Mouse (Mus musculus): Measurements from ENCODE around the gene Efna4. TPM values are rescaled to one million over a fixed set of nuclear protein-coding genes. Genes with fewer than 3 reads are reported as not detected.
A peak's percentile ranks its signal among the peaks of the same experiment; 100 is the strongest.

Gene Efna4
- polyA plus RNA-seq, 1 experiment from 2014 or later, result 0.24 TPM

DNA sequence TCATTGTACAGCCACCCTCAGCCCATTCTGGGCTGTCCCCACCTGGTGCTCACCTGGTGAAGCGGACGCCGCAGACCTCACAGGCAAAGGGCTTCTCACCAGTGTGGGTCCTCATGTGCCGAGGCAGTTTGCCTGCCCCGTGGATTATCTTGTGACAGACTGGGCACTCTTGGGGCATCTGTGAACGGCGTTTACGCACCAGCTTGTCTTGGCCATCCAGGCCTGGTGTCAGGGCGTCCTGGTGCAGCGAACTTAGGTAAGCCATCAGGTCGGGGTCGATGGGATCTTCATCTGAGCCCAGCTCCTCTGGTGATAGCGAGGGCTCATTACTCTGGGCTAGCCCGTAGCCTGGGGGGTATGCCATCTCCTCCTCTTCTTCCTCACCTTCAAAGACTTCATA lies 42.5 kb upstream of the Efna4 start:
- Histone ChIP-seq H3K36me3 (replicated peaks) (peaks cover 21% of the 10 kb centered on the region), H3K9ac (no peak overlapping the region), H3K4me2 (no peak overlapping the region), H3K4me1 (replicated peaks) (peaks cover 21% of the 10 kb centered on the region), H3K27ac (replicated peaks) (no peak overlapping the region), H3K9me3 (replicated peaks) (no peaks in the 10 kb centered on the region), H3K4me3 (replicated peaks) (no peak overlapping the region), H3K27me3 (no peaks in the 10 kb centered on the region)
- WGBS (ENCODE audit: insufficient replicate concordance), result 82% methylated on average over 14 of the region's 14 CpGs
- ATAC-seq (ENCODE audit: insufficient read depth), result no peak

DNA sequence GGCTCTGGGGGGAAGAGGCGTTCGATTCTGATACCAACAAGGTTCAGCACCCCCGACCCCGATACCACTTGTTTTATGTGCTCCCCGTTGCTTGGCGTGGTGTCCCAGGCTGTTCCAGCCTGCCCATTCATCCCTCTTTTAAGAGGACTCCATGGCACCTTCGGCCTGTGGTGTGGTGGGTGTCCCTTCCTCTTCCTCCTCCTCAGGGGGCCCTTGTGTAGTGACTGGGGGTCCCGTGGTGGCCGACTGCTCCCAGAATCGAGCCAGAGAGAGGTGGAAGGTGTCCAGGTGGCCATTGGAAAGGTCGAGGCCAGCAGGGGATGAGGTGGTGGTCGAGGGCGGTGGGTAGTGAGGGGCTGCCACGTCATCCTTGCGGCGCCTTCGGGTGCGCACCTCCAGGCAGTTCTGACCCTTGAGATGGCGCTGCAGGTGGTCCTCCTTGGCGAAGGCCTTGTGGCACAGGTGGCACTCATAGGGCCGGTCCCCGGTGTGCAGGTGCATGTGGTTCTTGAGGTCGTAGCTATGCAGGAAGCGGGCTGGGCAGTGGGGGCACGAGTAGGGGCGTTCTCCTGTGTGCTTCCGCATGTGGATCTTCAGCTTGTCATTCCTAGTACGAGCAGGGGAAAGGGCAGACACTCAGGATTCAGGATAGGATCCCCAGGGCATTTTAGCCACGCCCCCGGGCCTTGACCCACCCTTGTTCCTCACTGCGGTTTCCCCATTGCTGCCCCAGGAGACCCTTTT lies 41.7 kb upstream of the Efna4 start:
- H3K9ac ChIP-seq, result no peak overlapping the region
- H3K9me3 ChIP-seq (replicated peaks), result no peaks in the 10 kb centered on the region
- peaks cover 21% of the 10 kb centered on the region for H3K4me1 ChIP-seq (replicated peaks)
- H3K27me3 ChIP-seq, result no peaks in the 10 kb centered on the region
- H3K4me2 ChIP-seq, result no peak overlapping the region
- no peak for ATAC-seq (ENCODE audit: insufficient read depth)
- peaks cover 21% of the 10 kb centered on the region for H3K36me3 ChIP-seq (replicated peaks)
- no peak overlapping the region for H3K27ac ChIP-seq (replicated peaks)
- no peak overlapping the region for H3K4me3 ChIP-seq (replicated peaks)
- 70% methylated on average over 31 of the region's 31 CpGs for WGBS (ENCODE audit: insufficient replicate concordance)

DNA sequence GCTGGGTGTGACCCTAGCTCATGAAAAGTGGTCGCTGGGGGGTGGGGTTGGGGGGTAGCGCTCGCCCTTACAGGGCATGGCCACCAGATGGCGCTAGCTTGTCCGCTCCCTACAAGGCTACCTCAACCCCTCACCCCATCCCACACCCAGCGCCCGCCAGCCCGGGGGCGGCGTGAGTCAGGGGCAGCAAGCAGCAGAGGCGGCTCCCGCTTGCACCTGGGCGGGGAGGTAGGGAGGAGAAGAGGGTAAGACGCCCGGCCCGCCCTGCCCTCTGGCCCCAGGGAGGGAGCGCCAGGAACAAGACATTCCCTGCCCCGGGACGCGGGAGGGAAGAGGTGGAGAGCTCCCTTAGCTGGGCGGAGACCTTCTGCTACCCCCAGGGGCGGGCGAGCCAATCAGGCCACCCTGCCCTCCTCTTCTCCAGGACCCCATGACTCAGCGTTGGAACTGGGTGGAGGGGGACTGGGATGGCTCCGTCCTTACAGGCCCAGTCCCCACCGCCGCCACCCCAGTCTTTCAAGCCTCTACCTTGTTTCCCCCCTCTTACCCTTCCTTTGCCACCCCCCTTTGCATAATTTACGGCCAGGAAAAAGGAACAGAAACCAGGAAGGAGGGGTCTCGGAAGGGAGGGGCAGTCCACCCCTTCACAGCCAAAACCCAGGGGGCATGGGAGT lies 40.7 kb upstream of the Efna4 start:
- ATAC-seq (ENCODE audit: insufficient read depth), result peak; percentile 58
- H3K36me3 ChIP-seq (replicated peaks), result peaks cover 21% of the 10 kb centered on the region
- 5% methylated on average over 29 of the region's 29 CpGs for WGBS (ENCODE audit: insufficient replicate concordance)
- H3K27ac ChIP-seq (replicated peaks), result peak overlapping the region; percentile 24; the same call in 1 of the 2 replicates
- peak overlapping the region; percentile 70 for H3K4me2 ChIP-seq
- no peaks in the 10 kb centered on the region for H3K9me3 ChIP-seq (replicated peaks)
- peak overlapping the region; percentile 44 for H3K4me3 ChIP-seq (replicated peaks)
- peaks cover 26% of the 10 kb centered on the region for H3K4me1 ChIP-seq (replicated peaks)
- peak overlapping the region; percentile 39; the same call in 1 of the 2 replicates for H3K9ac ChIP-seq
- no peaks in the 10 kb centered on the region for H3K27me3 ChIP-seq

DNA sequence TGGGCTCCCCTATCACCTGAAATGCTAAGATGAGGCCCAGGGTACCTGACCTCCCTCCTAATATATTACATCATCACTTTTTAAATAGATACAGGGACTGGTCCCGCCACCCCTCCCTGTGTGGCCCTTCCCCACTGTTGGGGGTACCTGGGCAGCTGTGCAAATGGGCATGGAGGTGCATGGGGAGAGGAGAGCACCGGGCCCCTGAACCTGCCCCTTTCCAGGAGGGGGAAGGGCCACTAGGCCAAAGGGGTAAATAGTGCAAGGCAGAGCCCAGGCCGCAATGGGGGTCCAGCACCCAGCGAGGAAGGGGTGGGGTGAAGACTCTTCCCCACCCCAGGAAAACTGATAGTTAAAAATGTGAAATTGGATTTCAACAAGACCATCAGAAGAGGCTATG lies 40.0 kb upstream of the Efna4 start:
- no peak overlapping the region for H3K27ac ChIP-seq (replicated peaks)
- no peak overlapping the region for H3K4me3 ChIP-seq (replicated peaks)
- no peaks in the 10 kb centered on the region for H3K9me3 ChIP-seq (replicated peaks)
- H3K4me1 ChIP-seq (replicated peaks), result peaks cover 26% of the 10 kb centered on the region
- H3K4me2 ChIP-seq, result no peak overlapping the region
- no peaks in the 10 kb centered on the region for H3K27me3 ChIP-seq
- peaks cover 21% of the 10 kb centered on the region for H3K36me3 ChIP-seq (replicated peaks)
- no peak overlapping the region for H3K9ac ChIP-seq
- 73% methylated on average over 4 of the region's 4 CpGs for WGBS (ENCODE audit: insufficient replicate concordance)
- ATAC-seq (ENCODE audit: insufficient read depth), result no peak

DNA sequence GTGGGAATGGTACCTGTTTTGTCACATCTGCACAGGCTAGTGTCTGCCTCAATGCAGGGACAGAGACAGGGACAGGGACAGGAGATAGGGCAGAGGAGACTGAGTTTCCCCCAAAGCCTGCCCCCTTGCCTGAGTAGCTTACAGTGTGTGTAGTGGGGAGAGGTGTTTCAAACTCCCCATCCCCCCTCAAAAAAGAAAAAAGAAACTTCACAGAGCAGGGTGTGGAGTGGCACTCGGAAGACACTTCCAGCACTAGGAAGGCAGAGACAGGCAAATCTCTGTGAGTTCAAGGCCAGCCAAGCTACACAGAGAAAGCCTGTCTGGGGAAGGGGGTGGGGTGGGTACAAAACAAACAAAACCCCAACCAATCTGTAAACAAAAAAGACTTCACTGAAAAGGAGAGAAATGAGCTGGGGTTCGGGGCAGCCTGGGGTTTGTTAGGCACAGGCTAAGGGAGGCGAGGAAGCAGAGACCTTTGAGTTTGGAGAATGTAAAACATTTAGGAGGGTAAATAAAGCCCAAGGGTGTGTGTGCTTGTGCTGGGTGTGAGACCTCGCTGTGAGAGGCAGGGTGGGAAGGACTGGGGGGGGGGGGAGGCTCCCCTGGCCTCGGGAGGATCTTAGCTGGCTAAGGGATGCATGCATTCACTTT lies 35.9 kb upstream of the Efna4 start:
- no peak overlapping the region for H3K4me3 ChIP-seq (replicated peaks)
- ATAC-seq (ENCODE audit: insufficient read depth), result no peak
- no peak overlapping the region for H3K27ac ChIP-seq (replicated peaks)
- 0 out of 2 replicates have a peak, but pooled peaks cover 4% of the 10 kb centered on the region for H3K36me3 ChIP-seq (replicated peaks)
- H3K9me3 ChIP-seq (replicated peaks), result no peaks in the 10 kb centered on the region
- H3K4me1 ChIP-seq (replicated peaks), result peaks cover 23% of the 10 kb centered on the region
- no peaks in the 10 kb centered on the region for H3K27me3 ChIP-seq
- H3K9ac ChIP-seq, result no peak overlapping the region
- WGBS (ENCODE audit: insufficient replicate concordance), result 33% methylated on average over 5 of the region's 5 CpGs
- H3K4me2 ChIP-seq, result no peak overlapping the region

DNA sequence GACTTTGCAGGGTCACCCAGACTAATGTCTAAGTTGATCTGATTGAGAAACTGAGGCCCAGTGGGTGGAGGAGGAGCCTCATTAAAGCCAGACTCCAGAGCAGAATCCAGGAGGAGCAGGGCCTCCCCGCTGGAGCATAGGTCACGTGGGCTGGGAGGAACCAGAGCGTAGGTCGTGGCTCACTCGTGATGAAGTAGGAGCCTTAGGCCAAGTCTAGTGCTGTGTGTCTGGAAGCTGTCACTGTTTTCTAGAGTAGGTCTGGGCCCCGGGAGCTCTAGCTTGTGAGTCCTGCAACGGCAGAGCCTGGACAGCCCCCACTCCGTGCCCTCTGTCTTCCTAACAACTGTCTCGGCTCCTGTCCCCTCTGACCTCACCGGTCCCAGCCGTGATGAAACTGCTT lies 29.5 kb upstream of the Efna4 start:
- H3K9ac ChIP-seq, result no peak overlapping the region
- H3K9me3 ChIP-seq (replicated peaks), result no peaks in the 10 kb centered on the region
- WGBS (ENCODE audit: insufficient replicate concordance), result 59% methylated on average over 11 of the region's 11 CpGs
- no peaks in the 10 kb centered on the region for H3K4me1 ChIP-seq (replicated peaks)
- no peak overlapping the region for H3K27ac ChIP-seq (replicated peaks)
- peaks cover 5% of the 10 kb centered on the region for H3K27me3 ChIP-seq
- H3K36me3 ChIP-seq (replicated peaks), result no peaks in the 10 kb centered on the region
- no peak overlapping the region for H3K4me2 ChIP-seq
- no peak overlapping the region for H3K4me3 ChIP-seq (replicated peaks)
- ATAC-seq (ENCODE audit: insufficient read depth), result no peak

DNA sequence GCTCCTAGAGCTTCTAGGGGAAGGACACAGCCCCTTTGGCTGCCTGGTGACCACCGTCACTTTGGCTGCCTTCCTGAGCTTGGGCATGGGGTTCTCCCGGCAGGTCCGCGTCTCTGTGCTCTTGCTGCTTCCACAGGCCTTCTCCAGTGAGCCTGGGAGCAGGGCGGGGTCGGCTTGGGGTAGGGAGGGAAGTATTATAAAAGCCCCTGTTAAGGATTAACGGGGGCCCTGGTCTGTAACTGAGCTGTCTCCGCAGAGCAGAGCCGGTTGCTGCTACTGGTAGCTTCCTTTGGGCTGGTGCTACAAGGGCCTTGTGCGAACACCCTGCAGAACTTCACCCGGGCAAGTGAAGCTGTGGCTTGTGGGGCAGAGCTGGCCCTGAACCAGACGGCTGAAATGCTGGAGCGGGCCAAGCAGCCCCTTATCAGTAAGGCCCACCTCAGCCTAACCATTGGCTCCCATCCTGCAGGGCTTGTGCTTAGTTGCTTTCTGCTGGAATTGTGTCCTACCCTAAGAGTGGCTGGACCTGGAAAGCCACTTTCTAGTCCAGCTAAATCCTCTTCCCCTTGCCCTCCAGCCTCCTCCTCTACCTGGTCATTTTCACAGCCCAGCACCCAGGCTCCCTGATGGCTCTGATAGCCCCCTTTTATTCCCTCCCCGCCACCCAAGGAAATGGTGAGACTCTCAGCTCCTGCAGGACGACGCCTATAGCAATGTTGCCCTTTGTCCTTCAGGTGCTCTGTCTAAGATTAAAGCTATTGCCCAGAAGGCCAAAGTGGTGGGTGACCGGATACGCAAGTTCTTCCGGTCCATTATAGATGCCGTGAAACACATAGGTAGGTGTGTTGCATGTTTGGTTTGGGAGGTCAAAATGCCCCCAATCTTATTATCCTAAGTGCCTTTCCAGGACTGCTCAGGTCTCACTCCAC lies 27.9 kb upstream of the Efna4 start:
- H3K27ac ChIP-seq (replicated peaks), result no peak overlapping the region
- 58% methylated on average over 20 of the region's 20 CpGs for WGBS (ENCODE audit: insufficient replicate concordance)
- no peaks in the 10 kb centered on the region for H3K9me3 ChIP-seq (replicated peaks)
- H3K4me3 ChIP-seq (replicated peaks), result no peak overlapping the region
- H3K27me3 ChIP-seq, result peaks cover 5% of the 10 kb centered on the region
- H3K4me2 ChIP-seq, result no peak overlapping the region
- ATAC-seq (ENCODE audit: insufficient read depth), result no peak
- H3K36me3 ChIP-seq (replicated peaks), result no peaks in the 10 kb centered on the region
- no peaks in the 10 kb centered on the region for H3K4me1 ChIP-seq (replicated peaks)
- H3K9ac ChIP-seq, result no peak overlapping the region

DNA sequence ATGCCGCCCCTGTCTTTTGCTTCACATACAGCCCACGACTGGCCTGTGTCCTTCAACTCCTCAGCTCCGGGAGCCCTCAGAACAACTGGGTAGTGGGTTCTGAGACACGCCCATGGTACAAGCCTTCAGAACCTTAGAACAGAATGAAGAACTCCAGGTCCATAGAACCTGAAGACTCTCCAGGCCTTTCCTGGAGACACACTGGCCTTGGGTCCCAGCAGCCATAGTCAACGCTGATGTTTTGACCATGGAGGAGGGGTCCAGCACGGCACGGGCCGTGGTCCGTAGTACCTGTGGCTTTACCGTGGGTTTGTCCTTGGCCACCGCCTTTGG lies 27.3 kb upstream of the Efna4 start, which contains the start of gene Dcst1:
Gene Dcst1, minus strand, starts transcription at position 101 of the 333 bp plus-strand sequence.
- H3K9me3 ChIP-seq (replicated peaks), result no peaks in the 10 kb centered on the region
- ATAC-seq (ENCODE audit: insufficient read depth), result no peak
- no peaks in the 10 kb centered on the region for H3K36me3 ChIP-seq (replicated peaks)
- peaks cover 5% of the 10 kb centered on the region for H3K27me3 ChIP-seq
- no peaks in the 10 kb centered on the region for H3K4me1 ChIP-seq (replicated peaks)
- no peak within 1 kb of the TSS for H3K4me2 ChIP-seq
- WGBS (ENCODE audit: insufficient replicate concordance), result 77% methylated on average over 11 of the region's 11 CpGs
- no peak within 1 kb of the TSS for H3K9ac ChIP-seq
- no peak within 1 kb of the TSS for H3K4me3 ChIP-seq (replicated peaks)
- H3K27ac ChIP-seq (replicated peaks), result no peak within 1 kb of the TSS

DNA sequence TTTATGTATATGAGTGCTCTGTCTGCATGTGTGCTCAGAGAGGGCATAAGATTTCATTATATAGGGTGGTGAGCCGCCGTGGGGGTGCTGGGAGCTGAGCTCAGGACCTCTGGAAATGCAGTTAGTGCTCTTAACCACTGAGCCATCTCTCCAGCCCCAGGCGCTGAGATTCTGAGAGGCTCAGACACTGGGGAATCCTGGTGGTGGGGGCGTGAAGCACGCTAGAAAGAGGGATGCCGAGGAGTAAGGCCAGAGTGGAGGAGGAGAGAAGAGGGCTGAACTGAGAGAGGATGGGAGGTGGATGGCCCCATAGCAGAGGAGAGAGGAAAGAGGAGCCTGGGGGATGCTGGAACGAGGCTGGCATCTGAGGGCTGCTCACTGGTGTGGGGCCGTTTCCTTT lies 26.8 kb upstream of the Efna4 start:
- Histone ChIP-seq H3K27me3 (peaks cover 5% of the 10 kb centered on the region), H3K4me2 (no peak overlapping the region), H3K4me3 (replicated peaks) (no peak overlapping the region), H3K27ac (replicated peaks) (no peak overlapping the region), H3K4me1 (replicated peaks) (no peaks in the 10 kb centered on the region), H3K36me3 (replicated peaks) (no peaks in the 10 kb centered on the region), H3K9me3 (replicated peaks) (no peaks in the 10 kb centered on the region), H3K9ac (no peak overlapping the region)
- 67% methylated on average over 8 of the region's 8 CpGs for WGBS (ENCODE audit: insufficient replicate concordance)
- ATAC-seq (ENCODE audit: insufficient read depth), result no peak

DNA sequence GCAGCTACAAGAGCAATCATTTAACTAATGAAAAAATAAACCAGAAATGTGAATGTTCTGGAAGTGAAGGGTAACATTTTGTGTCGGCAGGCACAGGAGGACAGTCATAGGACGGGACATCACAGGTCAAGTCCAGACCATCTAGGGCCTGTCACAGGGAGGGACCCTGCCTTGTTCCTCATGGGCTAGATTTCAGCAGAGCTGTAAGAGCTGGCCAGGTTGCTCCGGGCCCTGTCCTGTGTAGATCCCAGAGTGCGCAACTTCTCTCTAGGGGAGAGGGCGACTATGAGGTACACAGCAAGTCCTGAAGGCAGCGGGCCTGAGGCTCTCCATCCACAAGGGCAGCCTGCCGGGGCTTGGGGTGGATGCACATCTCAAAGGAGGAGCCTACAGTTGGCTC lies 23.8 kb upstream of the Efna4 start, which contains the start of gene Dcst2:
Gene Dcst2, plus strand, starts transcription at position 301 of the 400 bp plus-strand sequence.
- Histone ChIP-seq H3K4me2 (no peak within 1 kb of the TSS), H3K36me3 (replicated peaks) (no peaks in the 10 kb centered on the region), H3K4me1 (replicated peaks) (no peaks in the 10 kb centered on the region), H3K4me3 (replicated peaks) (no peak within 1 kb of the TSS), H3K9ac (no peak within 1 kb of the TSS), H3K27me3 (peaks cover 2% of the 10 kb centered on the region), H3K27ac (replicated peaks) (no peak within 1 kb of the TSS), H3K9me3 (replicated peaks) (no peaks in the 10 kb centered on the region)
- no peak for ATAC-seq (ENCODE audit: insufficient read depth)
- 69% methylated on average over 7 of the region's 7 CpGs for WGBS (ENCODE audit: insufficient replicate concordance)

Measured in liver, embryonic 15.5 days (tissue).